Comparison of ENCODE assay signal across 11 mouse cellular contexts in the genomic region with DNA sequence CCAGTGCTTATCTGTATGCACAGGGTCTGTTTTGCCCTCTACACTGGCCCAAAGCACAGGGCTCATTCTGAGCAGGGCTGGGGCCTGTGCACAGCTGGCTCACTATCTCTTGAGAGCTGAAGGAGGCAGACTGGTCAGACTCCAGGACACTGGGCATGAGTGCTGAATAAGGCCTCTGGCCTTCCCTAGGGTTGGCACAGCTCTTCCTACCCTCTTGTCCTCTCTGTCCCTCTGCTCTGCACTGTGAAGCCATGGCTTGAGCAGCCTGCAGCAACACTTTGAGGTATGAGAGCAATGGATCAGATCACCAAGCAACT. TPM values are rescaled to one million over a fixed set of nuclear protein-coding genes. Genes with fewer than 3 reads are reported as not detected.
DNase-seq lines count a peak whose midpoint lies in the region; ATAC-seq and TF ChIP-seq lines count a peak whose summit lies in the region.
"Had no signal": no experiment of that assay in that cellular context is flagged by ENCODE, and none has a peak within 500 bp of the region (broad histone marks: within the 10 kb centered on the region; RNA-seq: fewer than 3 reads in every experiment).

No protein-coding gene starts in this region.

- H3K36me3 ChIP-seq in hindbrain, postnatal 0 days (ENCODE audit: insufficient read depth, low read length) = no peaks in the 10 kb centered on the region
- no peaks in the 10 kb centered on the region for H3K36me3 ChIP-seq in hindbrain, embryonic 13.5 days
- no peaks in the 10 kb centered on the region for H3K36me3 ChIP-seq in embryonic facial prominence, embryonic 12.5 days
- H3K36me3 ChIP-seq in kidney, embryonic 15.5 days = no peaks in the 10 kb centered on the region
- H3K36me3 ChIP-seq in liver, embryonic 14.5 days (replicated peaks; ENCODE audit: control insufficient read depth, insufficient read depth, low read depth) = no peaks in the 10 kb centered on the region

- ATAC-seq in hindbrain, postnatal 0 days = 0 out of 2 replicates have a peak, but pooled peaks have one; percentile 39
- ATAC-seq in hindbrain, embryonic 13.5 days (ENCODE audit: low FRiP score) = no peak
- ATAC-seq in embryonic facial prominence, embryonic 12.5 days (ENCODE audit: insufficient number of reproducible peaks, insufficient read depth, low FRiP score, low TSS enrichment) = no peak
- ATAC-seq in kidney, embryonic 15.5 days (replicated peaks; ENCODE audit: low FRiP score) = peak; percentile 52
- peak; percentile 77 for ATAC-seq in liver, embryonic 14.5 days (ENCODE audit: insufficient read depth)

- TF ChIP-seq EP300 in liver, embryonic 14.5 days (IDR thresholded peaks at IDR 0.05; ENCODE audit: low read depth) = no peak

- H3K4me3 ChIP-seq in hindbrain, postnatal 0 days (ENCODE audit: low read length) = no peak overlapping the region
- no peak overlapping the region for H3K4me3 ChIP-seq in hindbrain, embryonic 13.5 days
- H3K4me3 ChIP-seq in embryonic facial prominence, embryonic 12.5 days = no peak overlapping the region
- no peak overlapping the region for H3K4me3 ChIP-seq in kidney, embryonic 15.5 days (replicated peaks)
- H3K4me3 ChIP-seq in liver, embryonic 14.5 days (ENCODE audit: insufficient read depth in 1 of 2, low read depth in 2 of 2, low read length in 2 of 2) = no peak overlapping the region

- TF ChIP-seq CTCF in hindbrain, postnatal 0 days (IDR thresholded peaks at IDR 0.05; ENCODE audit: low read depth) = no peak
- no peak for TF ChIP-seq CTCF in liver, embryonic 14.5 days (IDR thresholded peaks at IDR 0.05; ENCODE audit: low read depth)

- no peak for DNase-seq in hindbrain, postnatal 0 days (ENCODE audit: low spot score)
- DNase-seq in liver, embryonic 14.5 days (ENCODE audit: low read depth in 3 of 3, low spot score in 3 of 3) = no peak
- no peak for DNase-seq in layer of hippocampus, postnatal 25 days (ENCODE audit: extremely low spot score in 1 of 2, low spot score in 1 of 2)
- DNase-seq in spleen, postnatal 10 days (ENCODE audit: low spot score in 2 of 2) = no peak
- DNase-seq in frontal cortex, adult 2 months (ENCODE audit: extremely low spot score in 1 of 2, low spot score in 1 of 2) = no peak
- DNase-seq: cerebellum, adult 11 months; thymus, postnatal 36 days had no signal

- no peaks in the 10 kb centered on the region for H3K4me1 ChIP-seq in hindbrain, postnatal 0 days (ENCODE audit: insufficient read depth, low read length)
- peaks cover 6% of the 10 kb centered on the region for H3K4me1 ChIP-seq in hindbrain, embryonic 13.5 days (replicated peaks)
- peaks cover 9% of the 10 kb centered on the region for H3K4me1 ChIP-seq in embryonic facial prominence, embryonic 12.5 days
- H3K4me1 ChIP-seq in kidney, embryonic 15.5 days = peaks cover 27% of the 10 kb centered on the region
- H3K4me1 ChIP-seq in liver, embryonic 14.5 days (replicated peaks; ENCODE audit: control insufficient read depth in 2 of 2, insufficient read depth in 2 of 2, low read length in 1 of 2) = peaks cover 4 to 24% of the 10 kb centered on the region in 2 experiments

- no peaks in the 10 kb centered on the region for H3K27me3 ChIP-seq in hindbrain, postnatal 0 days (ENCODE audit: insufficient read depth, low read length)
- no peaks in the 10 kb centered on the region for H3K27me3 ChIP-seq in hindbrain, embryonic 13.5 days
- H3K27me3 ChIP-seq in embryonic facial prominence, embryonic 12.5 days = no peaks in the 10 kb centered on the region
- H3K27me3 ChIP-seq in kidney, embryonic 15.5 days = no peaks in the 10 kb centered on the region
- H3K27me3 ChIP-seq in liver, embryonic 14.5 days (ENCODE audit: control insufficient read depth, insufficient read depth, low read length) = no peaks in the 10 kb centered on the region

- no peak overlapping the region for H3K4me2 ChIP-seq in hindbrain, postnatal 0 days (ENCODE audit: low read depth, low read length)
- no peak overlapping the region for H3K4me2 ChIP-seq in hindbrain, embryonic 13.5 days
- H3K4me2 ChIP-seq in embryonic facial prominence, embryonic 12.5 days (replicated peaks) = no peak overlapping the region
- H3K4me2 ChIP-seq in kidney, embryonic 15.5 days = no peak overlapping the region
- H3K4me2 ChIP-seq in liver, embryonic 14.5 days (ENCODE audit: low read depth) = no peak overlapping the region

- no peaks in the 10 kb centered on the region for H3K9me3 ChIP-seq in hindbrain, postnatal 0 days (ENCODE audit: low read length)
- no peaks in the 10 kb centered on the region for H3K9me3 ChIP-seq in hindbrain, embryonic 13.5 days
- no peaks in the 10 kb centered on the region for H3K9me3 ChIP-seq in embryonic facial prominence, embryonic 12.5 days
- H3K9me3 ChIP-seq in kidney, embryonic 15.5 days (replicated peaks) = no peaks in the 10 kb centered on the region
- H3K9me3 ChIP-seq in liver, embryonic 14.5 days (ENCODE audit: control insufficient read depth, low read length) = no peaks in the 10 kb centered on the region

- no peak overlapping the region for H3K27ac ChIP-seq in hindbrain, postnatal 0 days
- H3K27ac ChIP-seq in hindbrain, embryonic 13.5 days = no peak overlapping the region; the same call in 1 of the 2 replicates
- H3K27ac ChIP-seq in embryonic facial prominence, embryonic 12.5 days = 0 out of 2 replicates have a peak overlapping the region, but pooled peaks have one; percentile 30
- peak overlapping the region; percentile 84 for H3K27ac ChIP-seq in kidney, embryonic 15.5 days
- H3K27ac ChIP-seq in liver, embryonic 14.5 days = no peak overlapping the region

- no peak overlapping the region for H3K9ac ChIP-seq in hindbrain, postnatal 0 days (replicated peaks; ENCODE audit: low read length)
- no peak overlapping the region for H3K9ac ChIP-seq in hindbrain, embryonic 13.5 days
- H3K9ac ChIP-seq in embryonic facial prominence, embryonic 12.5 days = 0 out of 2 replicates have a peak overlapping the region, but pooled peaks have one; percentile 19
- no peak overlapping the region for H3K9ac ChIP-seq in kidney, embryonic 15.5 days
- H3K9ac ChIP-seq in liver, embryonic 14.5 days (replicated peaks) = no peak overlapping the region

RNA-seq across cellular contexts. Expression of a gene that starts 6.3 kb away (rescaled TPM):
- total RNA-seq in hindbrain, postnatal 0 days (2014; rRNA removed) = 0.10 TPM in 1 of 2 replicates, not detected in the other
- polyA plus RNA-seq in hindbrain, postnatal 0 days (2015; fragmentation: Nextera tagmentation; extraction: Ambion mirVana) = 0.19 and 0.26 TPM in 2 replicates
- polyA plus RNA-seq in hindbrain, embryonic 13.5 days (2015; fragmentation: Nextera tagmentation; extraction: Ambion mirVana) = not detected in 2 replicates
- polyA plus RNA-seq in embryonic facial prominence, embryonic 12.5 days (2016; fragmentation: Nextera tagmentation; extraction: Ambion mirVana) = 0.08 and 0.42 TPM in 2 replicates
- polyA plus RNA-seq in kidney, embryonic 15.5 days (2015; fragmentation: Nextera tagmentation; extraction: Ambion mirVana) = 6.8 and 6.9 TPM in 2 replicates
- not detected in 2 replicates for polyA plus RNA-seq in liver, embryonic 14.5 days (2012; rRNA removed)
- 0.11 TPM in 1 of 2 replicates, not detected in the other for polyA plus RNA-seq in liver, embryonic 14.5 days (2014; fragmentation: Nextera tagmentation; extraction: Ambion mirVana)
- total RNA-seq in layer of hippocampus, postnatal 25 days (2021) = not detected
- polyA plus RNA-seq in frontal cortex, adult 2 months (2012; rRNA removed) = 0.48 and 1.6 TPM in 2 replicates
- total RNA-seq: monocyte, adult 5-6 weeks had no signal

Comparison
In these comparisons a context has a peak if more than half of its experiments do, and no peak if none do; other contexts are left out.
1. ATAC-seq: peak in hindbrain, postnatal 0 days (single experiment), kidney, embryonic 15.5 days (single experiment) and liver, embryonic 14.5 days (single experiment); none in hindbrain, embryonic 13.5 days (single experiment) and embryonic facial prominence, embryonic 12.5 days (single experiment).
2. H3K27ac ChIP-seq: peak in embryonic facial prominence, embryonic 12.5 days (single experiment) and kidney, embryonic 15.5 days (single experiment); none in hindbrain, postnatal 0 days (single experiment), hindbrain, embryonic 13.5 days (single experiment) and liver, embryonic 14.5 days (single experiment).